In genomic region chr13:104947958-104948357, GRCm38 (mm10) we compare ENCODE assay signal across 9 mouse cellular contexts.
A peak's percentile ranks its signal among the peaks of the same experiment; 100 is the strongest.
DNase-seq lines count a peak whose midpoint lies in the region; ATAC-seq and TF ChIP-seq lines count a peak whose summit lies in the region.
"Had no signal": no experiment of that assay in that cellular context is flagged by ENCODE, and none has a peak within 500 bp of the region (broad histone marks: within the 10 kb centered on the region; RNA-seq: fewer than 3 reads in every experiment).

No protein-coding gene starts in this region.

- DNase-seq in CD4-positive, CD25-positive, alpha-beta regulatory T cell, adult 2 months (ENCODE audit: low read depth, low spot score): peak; percentile 84
- peak; percentile 97 for DNase-seq in brain, embryonic 14.5 days (ENCODE audit: low read depth)
- peak; percentile 69 for DNase-seq in fibroblast of lung, adult 2 months (ENCODE audit: low read depth)
- peak; percentile 68 for DNase-seq in liver, adult 2 months (ENCODE audit: extremely low read depth, low read depth, low spot score)
- peak; percentile 25 to 58 for DNase-seq in natural killer cell, adult 2 months (ENCODE audit: low spot score in 2 of 2)

- no peak overlapping the region for H3K9ac ChIP-seq in heart, embryonic 13.5 days
- no peak overlapping the region for H3K9ac ChIP-seq in kidney, embryonic 16.5 days (replicated peaks; ENCODE audit: low read length)
- H3K9ac ChIP-seq in liver, adult 2 months (ENCODE audit: low read depth, low read length): no peak overlapping the region
- H3K9ac ChIP-seq in stomach, embryonic 16.5 days (ENCODE audit: low read length): no peak overlapping the region

- H3K4me3 ChIP-seq in heart, embryonic 13.5 days: peak overlapping the region; percentile 24; the same call in 1 of the 2 replicates
- H3K4me3 ChIP-seq in kidney, embryonic 16.5 days (ENCODE audit: low read length): no peak overlapping the region
- no peak overlapping the region for H3K4me3 ChIP-seq in liver, adult 2 months (ENCODE audit: insufficient read depth, low read depth, low read length)
- no peak overlapping the region for H3K4me3 ChIP-seq in stomach, embryonic 16.5 days (replicated peaks; ENCODE audit: low read length)
- H3K4me3 ChIP-seq: erythroblast, embryonic 14.5 days had no signal

- TF ChIP-seq POLR2A in brain, embryonic 14.5 days (IDR thresholded peaks at IDR 0.05; ENCODE audit: borderline replicate concordance, extremely low read depth, insufficient read depth, insufficient read length, poor library complexity, severe bottlenecking): no peak
- TF ChIP-seq POLR2A in liver, adult 2 months (IDR thresholded peaks at IDR 0.05; ENCODE audit: extremely low read depth, insufficient read depth, low read length): no peak

- no peaks in the 10 kb centered on the region for H3K79me2 ChIP-seq in liver, adult 2 months (ENCODE audit: control insufficient read depth, insufficient read depth, low read length)

- peak; percentile 74; the same call in 1 of the 2 replicates for TF ChIP-seq CTCF in brain, embryonic 14.5 days (IDR thresholded peaks at IDR 0.05; ENCODE audit: borderline replicate concordance, extremely low read depth, insufficient read depth, insufficient read length)
- peak; percentile 58 for TF ChIP-seq CTCF in liver, adult 2 months (IDR thresholded peaks at IDR 0.05; ENCODE audit: low read depth, low read length)

- H3K4me2 ChIP-seq in heart, embryonic 13.5 days: peak overlapping the region; percentile 56
- H3K4me2 ChIP-seq in kidney, embryonic 16.5 days (replicated peaks; ENCODE audit: low read depth, low read length): peak overlapping the region; percentile 41
- peak overlapping the region; percentile 44 for H3K4me2 ChIP-seq in stomach, embryonic 16.5 days (ENCODE audit: low read depth, low read length)

- no peaks in the 10 kb centered on the region for H3K4me1 ChIP-seq in heart, embryonic 13.5 days
- no peaks in the 10 kb centered on the region for H3K4me1 ChIP-seq in kidney, embryonic 16.5 days (ENCODE audit: insufficient read depth, low read length)
- H3K4me1 ChIP-seq in liver, adult 2 months (ENCODE audit: control insufficient read depth, insufficient read depth, low read length): no peaks in the 10 kb centered on the region
- no peaks in the 10 kb centered on the region for H3K4me1 ChIP-seq in stomach, embryonic 16.5 days (ENCODE audit: control insufficient read depth, insufficient read depth, low read length)

- H3K36me3 ChIP-seq in heart, embryonic 13.5 days: no peaks in the 10 kb centered on the region
- H3K36me3 ChIP-seq in kidney, embryonic 16.5 days (ENCODE audit: insufficient read depth, low read length): no peaks in the 10 kb centered on the region
- H3K36me3 ChIP-seq in liver, adult 2 months (ENCODE audit: control insufficient read depth, insufficient read depth, low read length): no peaks in the 10 kb centered on the region
- no peaks in the 10 kb centered on the region for H3K36me3 ChIP-seq in stomach, embryonic 16.5 days (ENCODE audit: control insufficient read depth, insufficient read depth, low read length)

- under 1% methylated on average over 7 of the region's 7 CpGs for WGBS in heart, embryonic 13.5 days
- 1% methylated on average over 7 of the region's 7 CpGs for WGBS in kidney, embryonic 16.5 days
- WGBS in liver, adult 2 months: under 1% methylated on average over 7 of the region's 7 CpGs
- under 1% methylated on average over 7 of the region's 7 CpGs for WGBS in stomach, embryonic 16.5 days

- no peaks in the 10 kb centered on the region for H3K9me3 ChIP-seq in heart, embryonic 13.5 days
- no peaks in the 10 kb centered on the region for H3K9me3 ChIP-seq in kidney, embryonic 16.5 days (ENCODE audit: low read length)
- no peaks in the 10 kb centered on the region for H3K9me3 ChIP-seq in stomach, embryonic 16.5 days (replicated peaks; ENCODE audit: control insufficient read depth, low read length)

- no peaks in the 10 kb centered on the region for H3K27me3 ChIP-seq in heart, embryonic 13.5 days (replicated peaks)
- H3K27me3 ChIP-seq in kidney, embryonic 16.5 days (ENCODE audit: insufficient read depth, low read length): peaks cover 2% of the 10 kb centered on the region; the same call in 1 of the 2 replicates
- no peaks in the 10 kb centered on the region for H3K27me3 ChIP-seq in liver, adult 2 months (ENCODE audit: control insufficient read depth, insufficient read depth, low read length)
- H3K27me3 ChIP-seq in stomach, embryonic 16.5 days (ENCODE audit: control insufficient read depth, insufficient read depth, low read length): no peaks in the 10 kb centered on the region; the same call in 1 of the 2 replicates

- H3K27ac ChIP-seq in heart, embryonic 13.5 days (replicated peaks): no peak overlapping the region
- no peak overlapping the region for H3K27ac ChIP-seq in kidney, embryonic 16.5 days (ENCODE audit: low read length)
- no peak overlapping the region for H3K27ac ChIP-seq in liver, adult 2 months (replicated peaks; ENCODE audit: insufficient read depth, low read depth, low read length)
- no peak overlapping the region for H3K27ac ChIP-seq in stomach, embryonic 16.5 days (ENCODE audit: low read length)

- ATAC-seq in heart, embryonic 13.5 days (ENCODE audit: extremely low read depth, insufficient number of reproducible peaks, low FRiP score, low TSS enrichment): no peak
- ATAC-seq in kidney, embryonic 16.5 days (ENCODE audit: low FRiP score, low TSS enrichment): peak; percentile 81; the same call in 1 of the 2 replicates
- ATAC-seq in stomach, embryonic 16.5 days (ENCODE audit: insufficient read depth, low FRiP score): peak; percentile 56; the same call in 1 of the 2 replicates

Comparison
In these comparisons a context has a peak if more than half of its experiments do, and no peak if none do; other contexts are left out.
1. DNase-seq: peak in every context shown above with its lines; median percentile 97 in brain, embryonic 14.5 days; 84 in CD4-positive, CD25-positive, alpha-beta regulatory T cell, adult 2 months; 69 in fibroblast of lung, adult 2 months; 68 in liver, adult 2 months; 42 in natural killer cell, adult 2 months.